Comparison of ENCODE assay signal across 8 mouse cellular contexts in genomic region chr5:137720558-137721164, GRCm38 (mm10). TPM values are rescaled to one million over a fixed set of nuclear protein-coding genes. Genes with fewer than 3 reads are reported as not detected.
DNase-seq lines count a peak whose midpoint lies in the region; ATAC-seq lines count a peak whose summit lies in the region.
"Not testable (repeated sequence)": the region's sequence is repeated elsewhere in the genome, so short reads cannot be mapped to it uniquely, and the experiment has no call there.

No protein-coding gene starts in this region.

- peak; percentile 64 for DNase-seq in CD4-positive, CD25-positive, alpha-beta regulatory T cell, adult 2 months (ENCODE audit: low read depth, low spot score)
- DNase-seq in embryo, embryonic 11 days = peak; percentile 52
- peak; percentile 43 to 47 for DNase-seq in heart, adult 18-20 months
- peak; percentile 63 for DNase-seq in kidney, postnatal 10 days
- peak; percentile 56 to 78 for DNase-seq in thymus, adult 18-20 months

- H3K27ac ChIP-seq in hindbrain, embryonic 16.5 days (ENCODE audit: low read depth, low read length); liver, embryonic 15.5 days (replicated peaks); midbrain, embryonic 15.5 days: not testable (repeated sequence)

- not testable (repeated sequence) for H3K27me3 ChIP-seq in hindbrain, embryonic 16.5 days (replicated peaks; ENCODE audit: control insufficient read depth, insufficient read depth, low read length); midbrain, embryonic 15.5 days (replicated peaks)
- H3K27me3 ChIP-seq in liver, embryonic 15.5 days = peaks cover 30% of the 10 kb centered on the region

- H3K4me2 ChIP-seq in hindbrain, embryonic 16.5 days (ENCODE audit: low read length) = 0 out of 2 replicates have a peak overlapping the region, but pooled peaks have one; percentile 29
- peak overlapping the region; percentile 66 for H3K4me2 ChIP-seq in liver, embryonic 15.5 days
- H3K4me2 ChIP-seq in midbrain, embryonic 15.5 days = 0 out of 2 replicates have a peak overlapping the region, but pooled peaks have one; percentile 15

- H3K4me3 ChIP-seq in hindbrain, embryonic 16.5 days (ENCODE audit: low read length); midbrain, embryonic 15.5 days: not testable (repeated sequence)
- H3K4me3 ChIP-seq in liver, embryonic 15.5 days (replicated peaks) = peak overlapping the region; percentile 35

- not testable (repeated sequence) for ATAC-seq in hindbrain, embryonic 16.5 days; midbrain, embryonic 15.5 days (replicated peaks)
- ATAC-seq in liver, embryonic 15.5 days (ENCODE audit: insufficient read depth) = peak; percentile 73

- H3K36me3 ChIP-seq in hindbrain, embryonic 16.5 days (ENCODE audit: control insufficient read depth, insufficient read depth, low read length); liver, embryonic 15.5 days (replicated peaks); midbrain, embryonic 15.5 days (replicated peaks): not testable (repeated sequence)

- WGBS in hindbrain, embryonic 16.5 days = 28% methylated on average over 9 of the region's 16 CpGs
- WGBS in liver, embryonic 15.5 days (ENCODE audit: insufficient replicate concordance) = 9% methylated on average over 10 of the region's 16 CpGs
- 33% methylated on average over 10 of the region's 16 CpGs for WGBS in midbrain, embryonic 15.5 days

- H3K4me1 ChIP-seq in hindbrain, embryonic 16.5 days (ENCODE audit: control insufficient read depth, insufficient read depth, low read depth, low read length); midbrain, embryonic 15.5 days: not testable (repeated sequence)
- peaks cover 31% of the 10 kb centered on the region for H3K4me1 ChIP-seq in liver, embryonic 15.5 days (replicated peaks)

- H3K9me3 ChIP-seq in hindbrain, embryonic 16.5 days (ENCODE audit: control insufficient read depth, low read length); liver, embryonic 15.5 days (replicated peaks); midbrain, embryonic 15.5 days: not testable (repeated sequence)

- not testable (repeated sequence) for H3K9ac ChIP-seq in hindbrain, embryonic 16.5 days (ENCODE audit: low read depth, low read length); midbrain, embryonic 15.5 days
- H3K9ac ChIP-seq in liver, embryonic 15.5 days = peak overlapping the region; percentile 27; the same call in 1 of the 2 replicates

RNA-seq across cellular contexts. Expression of gene Nyap1, which starts 20.7 kb away (rescaled TPM):
- 1 to 10 TPM in 1 of 2 experiments, under 1 TPM in 1; 0.79 to 1.1 TPM for total RNA-seq in heart, adult 18-20 months (2021)
- 44.0 and 50.2 TPM in 2 replicates for polyA plus RNA-seq in hindbrain, embryonic 16.5 days (2015; fragmentation: Nextera tagmentation; extraction: Ambion mirVana)
- 0.21 and 0.39 TPM in 2 replicates for polyA plus RNA-seq in liver, embryonic 15.5 days (2015; fragmentation: Nextera tagmentation; extraction: Ambion mirVana)
- polyA plus RNA-seq in midbrain, embryonic 15.5 days (2015; fragmentation: Nextera tagmentation; extraction: Ambion mirVana) = 58.6 and 61.2 TPM in 2 replicates

RNA-seq across cellular contexts. Expression of gene Tsc22d4, which starts 24.9 kb away (rescaled TPM):
- total RNA-seq in heart, adult 18-20 months (2021) = 100 to 1,000 TPM; 240 to 253 TPM
- 101 and 150 TPM in 2 replicates for polyA plus RNA-seq in hindbrain, embryonic 16.5 days (2015; fragmentation: Nextera tagmentation; extraction: Ambion mirVana)
- polyA plus RNA-seq in liver, embryonic 15.5 days (2015; fragmentation: Nextera tagmentation; extraction: Ambion mirVana) = 68.8 and 75.1 TPM in 2 replicates
- polyA plus RNA-seq in midbrain, embryonic 15.5 days (2015; fragmentation: Nextera tagmentation; extraction: Ambion mirVana) = 58.0 and 59.8 TPM in 2 replicates

RNA-seq across cellular contexts. Expression of gene Agfg2, which starts 36.1 kb away (rescaled TPM):
- total RNA-seq in heart, adult 18-20 months (2021) = 10 to 100 TPM; 16.9 to 23.0 TPM
- polyA plus RNA-seq in hindbrain, embryonic 16.5 days (2015; fragmentation: Nextera tagmentation; extraction: Ambion mirVana) = 20.1 and 21.7 TPM in 2 replicates
- polyA plus RNA-seq in liver, embryonic 15.5 days (2015; fragmentation: Nextera tagmentation; extraction: Ambion mirVana) = 35.3 and 35.6 TPM in 2 replicates
- polyA plus RNA-seq in midbrain, embryonic 15.5 days (2015; fragmentation: Nextera tagmentation; extraction: Ambion mirVana) = 17.0 and 18.3 TPM in 2 replicates

RNA-seq across cellular contexts. Expression of gene Ppp1r35, which starts 58.0 kb away (rescaled TPM):
- 10 to 100 TPM in 1 of 2 experiments, 1 to 10 TPM in 1; 9.9 to 12.0 TPM for total RNA-seq in heart, adult 18-20 months (2021)
- polyA plus RNA-seq in hindbrain, embryonic 16.5 days (2015; fragmentation: Nextera tagmentation; extraction: Ambion mirVana) = 34.9 and 41.8 TPM in 2 replicates
- 21.0 and 21.3 TPM in 2 replicates for polyA plus RNA-seq in liver, embryonic 15.5 days (2015; fragmentation: Nextera tagmentation; extraction: Ambion mirVana)
- polyA plus RNA-seq in midbrain, embryonic 15.5 days (2015; fragmentation: Nextera tagmentation; extraction: Ambion mirVana) = 37.3 and 45.0 TPM in 2 replicates

Comparison
In these comparisons a context has a peak if more than half of its experiments do, and no peak if none do; other contexts are left out.
1. H3K4me2 ChIP-seq: peak in every context shown above with its lines; median percentile 66 in liver, embryonic 15.5 days; 29 in hindbrain, embryonic 16.5 days; 15 in midbrain, embryonic 15.5 days.
2. RNA of gene Nyap1, which starts 20.7 kb away (polyA plus RNA-seq): 58.6 to 61.2 TPM in midbrain, embryonic 15.5 days and 44.0 to 50.2 TPM in hindbrain, embryonic 16.5 days; 0.21 to 0.39 TPM in liver, embryonic 15.5 days; every median in the first group is over 10 times any median in the second.
3. Peak in every context shown above with its lines, with median percentiles within 50 percentile points of each other: DNase-seq.